Mouse (Mus musculus) lung, embryonic 16.5 days (tissue): ENCODE results near the gene Slc29a2. TPM values are rescaled to one million over a fixed set of nuclear protein-coding genes. Genes with fewer than 3 reads are reported as not detected.

Experiments
- ATAC-seq: fragments of 200-750 bp; cut with Nextera tagmentation; 2 replicates; pipeline ENCODE4 v1.8.0; 2017; ENCODE audit warnings: low read depth, mild to moderate bottlenecking, moderate library complexity
- H3K27ac ChIP-seq: fragments of 300-500 bp; sonication (generic); 2 replicates; pipeline ENCODE4 v1.5.1; 2014; ENCODE audit warnings: mild to moderate bottlenecking, control low read depth, low read length
- H3K27me3 ChIP-seq: fragments of 300-500 bp; sonication (generic); 2 replicates; pipeline ENCODE4 v1.6.1; 2014; ENCODE audit warnings: low read depth, low read length, mixed read lengths; ENCODE audit not compliant: control insufficient read depth, insufficient read depth
- H3K36me3 ChIP-seq: fragments of 300-500 bp; sonication (generic); 2 replicates; pipeline ENCODE4 v1.6.1; 2014; ENCODE audit warnings: low read length; ENCODE audit not compliant: control insufficient read depth, insufficient read depth
- H3K4me1 ChIP-seq: fragments of 300-500 bp; sonication (generic); replicated peaks from 2 replicates; pipeline ENCODE4 v1.6.1; 2014; ENCODE audit warnings: low read length, mixed read lengths; ENCODE audit not compliant: control insufficient read depth, insufficient read depth
- H3K4me2 ChIP-seq: fragments of 300-500 bp; sonication (generic); 2 replicates; pipeline ENCODE4 v1.6.1; 2014; ENCODE audit warnings: low read depth, low read length, control low read depth
- H3K4me3 ChIP-seq: fragments of 300-500 bp; sonication (generic); 2 replicates; pipeline ENCODE4 v1.5.1; 2014; ENCODE audit warnings: mild to moderate bottlenecking, low read length, control low read depth
- H3K9ac ChIP-seq: fragments of 300-500 bp; sonication (generic); 2 replicates; pipeline ENCODE4 v1.6.1; 2014; ENCODE audit warnings: low read length, control low read depth
- H3K9me3 ChIP-seq: fragments of 300-500 bp; sonication (generic); 2 replicates; pipeline ENCODE4 v1.6.1; 2016; ENCODE audit warnings: low read length; ENCODE audit not compliant: control insufficient read depth
- WGBS: fragments of 180-500 bp; shearing (Covaris S2); extraction: QIAGEN DNeasy Blood & Tissue Kit; methylation state at CpG from one replicate; pipeline ENCODE4 v1.1.7; 2014; 5-methylcytosine and 5-hydroxymethylcytosine counted together
- polyA plus RNA-seq: library from polyadenylated mRNA; unstranded; fragments of >200 nt; fragmentation: Nextera tagmentation; extraction: Ambion mirVana; gene quantifications from 2 replicates; pipeline ENCODE4 v1.2.1, GENCODE M21; 2015

The Slc29a2 gene
- polyA plus RNA-seq, 1 experiment from 2014 or later: 3.6 TPM

GRCm38 (mm10) chr19:5062446-5062845, 38.8 kb downstream of the Slc29a2 start:
- Histone ChIP-seq H3K9ac (no peak overlapping the region), H3K4me1 (peaks cover 48% of the 10 kb centered on the region)
- WGBS: 69% methylated on average over 6 of the region's 6 CpGs

GRCm38 (mm10) chr19:5065104-5065503, 41.4 kb downstream of the Slc29a2 start:
- WGBS: 31% methylated on average over 7 of the region's 7 CpGs
- H3K9ac ChIP-seq: no peak overlapping the region
- H3K27me3 ChIP-seq: peaks cover 14% of the 10 kb centered on the region
- peaks cover 34% of the 10 kb centered on the region for H3K4me1 ChIP-seq
- no peak overlapping the region for H3K27ac ChIP-seq
- no peaks in the 10 kb centered on the region for H3K9me3 ChIP-seq
- no peak overlapping the region for H3K4me3 ChIP-seq
- H3K4me2 ChIP-seq: no peak overlapping the region
- no peak for ATAC-seq
- H3K36me3 ChIP-seq: no peaks in the 10 kb centered on the region

More at GRCm38 (mm10) chr19:5062446-5062845, 38.8 kb downstream of the Slc29a2 start:
- Histone ChIP-seq H3K36me3 (no peaks in the 10 kb centered on the region), H3K9me3 (no peaks in the 10 kb centered on the region), H3K27ac (no peak overlapping the region), H3K27me3 (no peaks in the 10 kb centered on the region), H3K4me3 (no peak overlapping the region), H3K4me2 (no peak overlapping the region)
- no peak for ATAC-seq

GRCm38 (mm10) chr19:5067040-5067799, 43.6 kb downstream of the Slc29a2 start:
- Histone ChIP-seq H3K27ac (peak overlapping the region; percentile 71), H3K9ac (peak overlapping the region; percentile 37; the same call in 1 of the 2 replicates), H3K36me3 (no peaks in the 10 kb centered on the region), H3K27me3 (peaks cover 19% of the 10 kb centered on the region), H3K9me3 (no peaks in the 10 kb centered on the region), H3K4me3 (peak overlapping the region; percentile 62), H3K4me2 (peak overlapping the region; percentile 83), H3K4me1 (peaks cover 28% of the 10 kb centered on the region)
- 6% methylated on average over 15 of the region's 15 CpGs for WGBS
- peak; percentile 11 for ATAC-seq

GRCm38 (mm10) chr19:5067867-5068569, 44.4 kb downstream of the Slc29a2 start, which contains the start of gene Cd248:
Gene Cd248, plus strand, starts transcription at chr19:5068078.
- no peaks in the 10 kb centered on the region for H3K36me3 ChIP-seq
- H3K27me3 ChIP-seq: peaks cover 19% of the 10 kb centered on the region
- H3K4me3 ChIP-seq: peak within 1 kb of the TSS; percentile 62
- peak within 1 kb of the TSS; percentile 71 for H3K27ac ChIP-seq
- peaks cover 28% of the 10 kb centered on the region for H3K4me1 ChIP-seq
- H3K9me3 ChIP-seq: no peaks in the 10 kb centered on the region
- peak; percentile 82 for ATAC-seq
- H3K9ac ChIP-seq: peak within 1 kb of the TSS; percentile 76
- peak within 1 kb of the TSS; percentile 83 for H3K4me2 ChIP-seq
- WGBS: 1% methylated on average over 55 of the region's 56 CpGs

GRCm38 (mm10) chr19:5068570-5069234, 45.0 kb downstream of the Slc29a2 start:
- WGBS: 23% methylated on average over 21 of the region's 21 CpGs
- Histone ChIP-seq H3K27ac (no peak overlapping the region; the same call in 1 of the 2 replicates), H3K36me3 (no peaks in the 10 kb centered on the region), H3K4me3 (peak overlapping the region; percentile 62), H3K27me3 (peaks cover 19% of the 10 kb centered on the region), H3K4me1 (peaks cover 28% of the 10 kb centered on the region), H3K4me2 (peak overlapping the region; percentile 83), H3K9ac (peak overlapping the region; percentile 76), H3K9me3 (no peaks in the 10 kb centered on the region)
- no peak for ATAC-seq

- peak overlapping the region; percentile 62 for H3K4me3 ChIP-seq
- H3K9ac ChIP-seq: peak overlapping the region; percentile 48
- no peaks in the 10 kb centered on the region for H3K36me3 ChIP-seq
- H3K4me1 ChIP-seq: peaks cover 28% of the 10 kb centered on the region
- H3K27ac ChIP-seq: peak overlapping the region; percentile 20; the same call in 1 of the 2 replicates
- H3K9me3 ChIP-seq: no peaks in the 10 kb centered on the region
- 65% methylated on average over 5 of the region's 5 CpGs for WGBS
- no peak for ATAC-seq
- peak overlapping the region; percentile 83 for H3K4me2 ChIP-seq
- H3K27me3 ChIP-seq: peaks cover 19% of the 10 kb centered on the region
Measured at GRCm38 (mm10) chr19:5069486-5069885, 45.8 kb downstream of the Slc29a2 start.

GRCm38 (mm10) chr19:5069978-5070377, 46.3 kb downstream of the Slc29a2 start:
- Histone ChIP-seq H3K4me2 (peak overlapping the region; percentile 83), H3K9me3 (no peaks in the 10 kb centered on the region), H3K4me3 (peak overlapping the region; percentile 62), H3K4me1 (peaks cover 26% of the 10 kb centered on the region), H3K36me3 (no peaks in the 10 kb centered on the region), H3K27ac (peak overlapping the region; percentile 20; the same call in 1 of the 2 replicates), H3K27me3 (peaks cover 19% of the 10 kb centered on the region), H3K9ac (peak overlapping the region; percentile 48)
- no peak for ATAC-seq
- 62% methylated on average over 7 of the region's 7 CpGs for WGBS

GRCm38 (mm10) chr19:5071077-5071476, 47.4 kb downstream of the Slc29a2 start:
- Histone ChIP-seq H3K27me3 (peaks cover 24% of the 10 kb centered on the region), H3K4me2 (peak overlapping the region; percentile 83), H3K9ac (peak overlapping the region; percentile 48), H3K4me3 (peak overlapping the region; percentile 62), H3K36me3 (no peaks in the 10 kb centered on the region), H3K27ac (peak overlapping the region; percentile 83), H3K9me3 (no peaks in the 10 kb centered on the region), H3K4me1 (peaks cover 21% of the 10 kb centered on the region)
- WGBS: 7% methylated on average over 11 of the region's 11 CpGs
- ATAC-seq: no peak
